Mouse (Mus musculus): ENCODE results near the gene Galnt12.

DNA sequence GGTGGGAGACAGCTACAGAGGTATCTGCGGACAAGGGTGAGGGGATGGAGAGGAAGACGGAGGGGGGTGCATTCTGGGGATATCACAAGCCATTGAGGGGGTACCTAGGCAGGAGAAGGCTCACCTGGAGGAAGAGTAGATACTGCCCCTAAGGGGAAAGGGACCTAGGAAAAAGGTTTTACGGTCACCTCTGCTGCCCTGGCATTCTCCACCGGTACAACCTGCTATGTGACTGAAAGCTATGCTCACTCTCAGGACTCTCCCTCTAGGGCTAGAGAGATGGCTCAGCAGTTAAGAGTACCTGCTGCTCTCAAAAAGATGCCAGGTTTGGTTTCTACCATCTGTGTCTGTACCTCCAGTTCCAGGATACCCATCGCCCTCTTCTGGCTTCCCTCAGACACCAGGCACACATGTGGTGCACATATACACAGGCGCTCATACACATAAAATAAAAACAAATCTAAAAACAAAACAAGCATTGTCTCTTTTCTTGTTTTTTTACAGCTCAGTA lies 36.1 kb upstream of the Galnt12 start:
- no peak for TF ChIP-seq GATA1 (IDR thresholded peaks at IDR 0.05; ENCODE audit: borderline replicate concordance, low read length)
- no peak for TF ChIP-seq FLI1 (IDR thresholded peaks at IDR 0.05; ENCODE audit: low read length)

Data from megakaryocyte, embryonic 14.5 days (primary cell).